ENCODE assay signal across 8 mouse cellular contexts in the genomic region with DNA sequence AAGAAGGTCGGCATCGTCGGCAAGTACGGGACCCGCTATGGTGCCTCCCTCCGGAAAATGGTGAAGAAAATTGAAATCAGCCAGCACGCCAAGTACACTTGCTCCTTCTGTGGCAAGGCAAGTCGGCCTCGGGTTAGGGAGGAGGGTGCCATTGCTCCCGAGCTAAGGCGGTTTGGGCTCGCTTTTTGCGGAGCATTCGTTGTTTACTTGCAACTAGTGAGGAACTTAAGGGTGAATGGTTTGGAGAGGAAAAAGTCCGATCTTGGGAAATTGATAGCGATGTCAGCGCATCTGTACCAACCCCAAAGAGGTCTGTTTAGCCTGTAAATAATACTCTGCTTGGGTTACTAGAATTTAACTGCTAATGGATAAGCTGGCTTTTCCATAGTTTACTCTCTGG. TPM values are rescaled to one million over a fixed set of nuclear protein-coding genes. Genes with fewer than 3 reads are reported as not detected.
DNase-seq lines count a peak whose midpoint lies in the region; ATAC-seq lines count a peak whose summit lies in the region.

No protein-coding gene starts in this region.

- H3K27me3 ChIP-seq in kidney, embryonic 14.5 days (ENCODE audit: control insufficient read depth, insufficient read depth, low read length), result no peaks in the 10 kb centered on the region
- H3K27me3 ChIP-seq in forebrain, embryonic 13.5 days, result no peaks in the 10 kb centered on the region
- no peaks in the 10 kb centered on the region for H3K27me3 ChIP-seq in liver, embryonic 11.5 days (replicated peaks; ENCODE audit: control insufficient read depth, insufficient read depth, low read length)
- no peaks in the 10 kb centered on the region for H3K27me3 ChIP-seq in stomach, embryonic 16.5 days (ENCODE audit: control insufficient read depth, insufficient read depth, low read length)

- H3K9ac ChIP-seq in kidney, embryonic 14.5 days (ENCODE audit: low read depth, low read length), result peak overlapping the region; percentile 77
- H3K9ac ChIP-seq in forebrain, embryonic 13.5 days, result peak overlapping the region; percentile 93
- H3K9ac ChIP-seq in liver, embryonic 11.5 days (ENCODE audit: low read depth, low read length), result peak overlapping the region; percentile 91
- peak overlapping the region; percentile 94 for H3K9ac ChIP-seq in stomach, embryonic 16.5 days (ENCODE audit: low read length)

- peak overlapping the region; percentile 62 for H3K4me3 ChIP-seq in kidney, embryonic 14.5 days (ENCODE audit: low read length)
- H3K4me3 ChIP-seq in forebrain, embryonic 13.5 days, result peak overlapping the region; percentile 67
- peak overlapping the region; percentile 84 for H3K4me3 ChIP-seq in liver, embryonic 11.5 days (ENCODE audit: low read depth, low read length)
- peak overlapping the region; percentile 83 for H3K4me3 ChIP-seq in stomach, embryonic 16.5 days (replicated peaks; ENCODE audit: low read length)

- peak overlapping the region; percentile 58 for H3K4me2 ChIP-seq in kidney, embryonic 14.5 days (replicated peaks; ENCODE audit: low read depth, low read length)
- H3K4me2 ChIP-seq in forebrain, embryonic 13.5 days, result peak overlapping the region; percentile 82
- H3K4me2 ChIP-seq in liver, embryonic 11.5 days, result peak overlapping the region; percentile 90
- H3K4me2 ChIP-seq in stomach, embryonic 16.5 days (ENCODE audit: low read depth, low read length), result peak overlapping the region; percentile 92

- under 1% methylated on average over 17 of the region's 17 CpGs for WGBS in kidney, embryonic 14.5 days
- WGBS in forebrain, embryonic 13.5 days, result under 1% methylated on average over 17 of the region's 17 CpGs
- WGBS in liver, embryonic 11.5 days, result under 1% methylated on average over 17 of the region's 17 CpGs
- WGBS in stomach, embryonic 16.5 days, result 2% methylated on average over 17 of the region's 17 CpGs

- H3K36me3 ChIP-seq in kidney, embryonic 14.5 days (ENCODE audit: control insufficient read depth, insufficient read depth, low read length), result peaks cover 31% of the 10 kb centered on the region
- peaks cover 36% of the 10 kb centered on the region for H3K36me3 ChIP-seq in forebrain, embryonic 13.5 days (ENCODE audit: poor library complexity, severe bottlenecking)
- H3K36me3 ChIP-seq in liver, embryonic 11.5 days (ENCODE audit: control insufficient read depth, insufficient read depth, low read length), result peaks cover 15% of the 10 kb centered on the region
- H3K36me3 ChIP-seq in stomach, embryonic 16.5 days (ENCODE audit: control insufficient read depth, insufficient read depth, low read length), result peaks cover 18% of the 10 kb centered on the region

- no peak for ATAC-seq in kidney, embryonic 14.5 days (ENCODE audit: low FRiP score, low TSS enrichment)
- ATAC-seq in forebrain, embryonic 13.5 days, result no peak
- no peak for ATAC-seq in liver, embryonic 11.5 days (replicated peaks; ENCODE audit: low FRiP score)
- ATAC-seq in stomach, embryonic 16.5 days (ENCODE audit: insufficient read depth, low FRiP score), result peak; percentile 23; the same call in 1 of the 2 replicates

- peaks cover 19% of the 10 kb centered on the region for H3K4me1 ChIP-seq in kidney, embryonic 14.5 days (ENCODE audit: control insufficient read depth, insufficient read depth, low read length)
- H3K4me1 ChIP-seq in forebrain, embryonic 13.5 days, result peaks cover 25% of the 10 kb centered on the region
- H3K4me1 ChIP-seq in liver, embryonic 11.5 days (replicated peaks; ENCODE audit: control insufficient read depth, insufficient read depth, low read length), result peaks cover 11% of the 10 kb centered on the region
- peaks cover 9% of the 10 kb centered on the region for H3K4me1 ChIP-seq in stomach, embryonic 16.5 days (ENCODE audit: control insufficient read depth, insufficient read depth, low read length)

- no peaks in the 10 kb centered on the region for H3K9me3 ChIP-seq in kidney, embryonic 14.5 days (ENCODE audit: control insufficient read depth, low read length)
- H3K9me3 ChIP-seq in forebrain, embryonic 13.5 days (replicated peaks), result no peaks in the 10 kb centered on the region
- H3K9me3 ChIP-seq in liver, embryonic 11.5 days (ENCODE audit: control insufficient read depth, low read length), result no peaks in the 10 kb centered on the region
- no peaks in the 10 kb centered on the region for H3K9me3 ChIP-seq in stomach, embryonic 16.5 days (replicated peaks; ENCODE audit: control insufficient read depth, low read length)

- peak overlapping the region; percentile 79; the same call in 1 of the 2 replicates for H3K27ac ChIP-seq in kidney, embryonic 14.5 days (ENCODE audit: low read depth, low read length)
- H3K27ac ChIP-seq in forebrain, embryonic 13.5 days, result peak overlapping the region; percentile 81
- peak overlapping the region; percentile 92 for H3K27ac ChIP-seq in liver, embryonic 11.5 days (ENCODE audit: low read depth, low read length)
- H3K27ac ChIP-seq in stomach, embryonic 16.5 days (ENCODE audit: low read length), result peak overlapping the region; percentile 87

- DNase-seq in kidney, postnatal 10 days, result no peak
- DNase-seq in NIH3T3 (ENCODE audit: low read depth), result peak; percentile 59
- peak; percentile 52 for DNase-seq in liver, embryonic 11.5 days (ENCODE audit: low spot score)
- DNase-seq in ovary, adult 18-20 months (ENCODE audit: low spot score), result no peak
- DNase-seq in cerebellum, postnatal 14 days, result no peak

RNA-seq across cellular contexts. Expression of a gene that starts 0.6 kb away (rescaled TPM):
- 2,102 and 2,490 TPM in 2 replicates for polyA plus RNA-seq in kidney, embryonic 14.5 days (2014; fragmentation: Nextera tagmentation; extraction: Ambion mirVana)
- 1,396 and 1,648 TPM in 2 replicates for polyA plus RNA-seq in forebrain, embryonic 13.5 days (2015; fragmentation: Nextera tagmentation; extraction: Ambion mirVana)
- polyA plus RNA-seq in liver, embryonic 11.5 days (2014; fragmentation: Nextera tagmentation; extraction: Ambion mirVana), result 1,988 and 2,199 TPM in 2 replicates
- 1,425 and 1,770 TPM in 2 replicates for polyA plus RNA-seq in stomach, embryonic 16.5 days (2015; fragmentation: Nextera tagmentation; extraction: Ambion mirVana)

RNA-seq across cellular contexts. Expression of a gene that starts 11.3 kb away (rescaled TPM):
- not detected in 2 replicates for polyA plus RNA-seq in kidney, embryonic 14.5 days (2014; fragmentation: Nextera tagmentation; extraction: Ambion mirVana)
- polyA plus RNA-seq in forebrain, embryonic 13.5 days (2015; fragmentation: Nextera tagmentation; extraction: Ambion mirVana), result not detected in 2 replicates
- polyA plus RNA-seq in liver, embryonic 11.5 days (2014; fragmentation: Nextera tagmentation; extraction: Ambion mirVana), result not detected in 2 replicates
- not detected in 2 replicates for polyA plus RNA-seq in stomach, embryonic 16.5 days (2015; fragmentation: Nextera tagmentation; extraction: Ambion mirVana)

Comparison
In these comparisons a context has a peak if more than half of its experiments do, and no peak if none do; other contexts are left out.
1. DNase-seq: peak in NIH3T3 (single experiment) and liver, embryonic 11.5 days (single experiment); none in kidney, postnatal 10 days (single experiment), ovary, adult 18-20 months (single experiment) and cerebellum, postnatal 14 days (0 of 2).
2. Peak in every context shown above with its lines, with median percentiles within 50 percentile points of each other: H3K27ac ChIP-seq, H3K4me2 ChIP-seq, H3K4me3 ChIP-seq and H3K9ac ChIP-seq.